Mouse (Mus musculus): ENCODE data around the gene Fam189a1. TPM values are rescaled to one million over a fixed set of nuclear protein-coding genes. Genes with fewer than 3 reads are reported as not detected.

Fam189a1 gene
- total and polyA plus RNA-seq, 3 experiments, result not detected

- no peaks in the 10 kb centered on the region for H3K27me3 ChIP-seq (ENCODE audit: control insufficient read depth in 1 of 2, insufficient read depth in 2 of 2, low read length in 2 of 2)
- no peaks in the 10 kb centered on the region for H3K4me1 ChIP-seq (ENCODE audit: control insufficient read depth in 1 of 2, insufficient read depth in 2 of 2, low read length in 2 of 2)
- no peak overlapping the region for H3K9ac ChIP-seq (ENCODE audit: control insufficient read depth, low read depth, low read length, poor library complexity, severe bottlenecking)
- no peak overlapping the region for H3K4me3 ChIP-seq (ENCODE audit: control insufficient read depth in 1 of 2, insufficient read depth in 1 of 2, low read depth in 2 of 2, low read length in 2 of 2)
- no peak for DNase-seq (ENCODE audit: low read depth, low spot score)
- TF ChIP-seq UBTF (IDR thresholded peaks at IDR 0.05; ENCODE audit: borderline replicate concordance, insufficient read depth, low read depth, low read length) (no peak), RCOR1 (IDR thresholded peaks at IDR 0.05; ENCODE audit: low read depth, low read length) (no peak), ETS1 (IDR thresholded peaks at IDR 0.05; ENCODE audit: low read depth, low read length) (no peak), MEF2A (IDR thresholded peaks at IDR 0.05; ENCODE audit: extremely low read depth, insufficient replicate concordance, low read depth, low read length, poor library complexity, severe bottlenecking) (no peak), USF1 (IDR thresholded peaks at IDR 0.05; ENCODE audit: low read depth, low read length) (no peak), POLR2AphosphoS2 (IDR thresholded peaks at IDR 0.05; ENCODE audit: low read length) (no peak), MAFK (IDR thresholded peaks at IDR 0.05; ENCODE audit: borderline replicate concordance, low read depth, low read length) (no peak)
- H3K79me2 ChIP-seq (ENCODE audit: control insufficient read depth, insufficient read depth, low read length, poor library complexity), result no peaks in the 10 kb centered on the region
- no peak overlapping the region for H3K27ac ChIP-seq (ENCODE audit: control insufficient read depth, low read depth, low read length)
- no peaks in the 10 kb centered on the region for H3K36me3 ChIP-seq (ENCODE audit: control insufficient read depth in 1 of 2, insufficient read depth in 2 of 2, low read length in 2 of 2)
- H3K9me3 ChIP-seq (replicated peaks; ENCODE audit: insufficient read depth, low read length), result no peaks in the 10 kb centered on the region
Observed at GRCm38 (mm10) chr7:65115366-65115765, 41.0 kb downstream of the Fam189a1 start.

GRCm38 (mm10) chr7:65111664-65112063 is 44.7 kb downstream of the Fam189a1 start:
- no peak for TF ChIP-seq GATA1 (IDR thresholded peaks at IDR 0.05; ENCODE audit: low read depth, low read length)
- no peak for TF ChIP-seq JUND (IDR thresholded peaks at IDR 0.05; ENCODE audit: low read depth, low read length)
- TF ChIP-seq MXI1 (IDR thresholded peaks at IDR 0.05; ENCODE audit: low read depth, low read length), result no peak
- TF ChIP-seq TBP (IDR thresholded peaks at IDR 0.05; ENCODE audit: low read depth, low read length), result no peak
- no peak for TF ChIP-seq MEF2A (IDR thresholded peaks at IDR 0.05; ENCODE audit: extremely low read depth, insufficient replicate concordance, low read depth, low read length, poor library complexity, severe bottlenecking)
- TF ChIP-seq ETS1 (IDR thresholded peaks at IDR 0.05; ENCODE audit: low read depth, low read length), result no peak
- TF ChIP-seq MYC (IDR thresholded peaks at IDR 0.05; ENCODE audit: low read depth, low read length), result no peak
- no peak for TF ChIP-seq POLR2AphosphoS5 (IDR thresholded peaks at IDR 0.05; ENCODE audit: borderline replicate concordance, low read depth, low read length)
- TF ChIP-seq UBTF (IDR thresholded peaks at IDR 0.05; ENCODE audit: borderline replicate concordance, insufficient read depth, low read depth, low read length), result no peak
- TF ChIP-seq USF2 (IDR thresholded peaks at IDR 0.05; ENCODE audit: borderline replicate concordance in 1 of 2, insufficient read depth in 1 of 2, low read depth in 1 of 2, low read length in 2 of 2), result no peak
- Histone ChIP-seq H3K4me3 (ENCODE audit: control insufficient read depth in 1 of 2, insufficient read depth in 1 of 2, low read depth in 2 of 2, low read length in 2 of 2) (no peak overlapping the region), H3K36me3 (ENCODE audit: control insufficient read depth in 1 of 2, insufficient read depth in 2 of 2, low read length in 2 of 2) (no peaks in the 10 kb centered on the region), H3K27ac (ENCODE audit: control insufficient read depth, low read depth, low read length) (no peak overlapping the region), H3K4me1 (ENCODE audit: control insufficient read depth in 1 of 2, insufficient read depth in 2 of 2, low read length in 2 of 2) (no peaks in the 10 kb centered on the region), H3K27me3 (ENCODE audit: control insufficient read depth in 1 of 2, insufficient read depth in 2 of 2, low read length in 2 of 2) (no peaks in the 10 kb centered on the region), H3K79me2 (ENCODE audit: control insufficient read depth, insufficient read depth, low read length, poor library complexity) (no peaks in the 10 kb centered on the region), H3K9ac (ENCODE audit: control insufficient read depth, low read depth, low read length, poor library complexity, severe bottlenecking) (no peak overlapping the region), H3K9me3 (replicated peaks; ENCODE audit: insufficient read depth, low read length) (no peaks in the 10 kb centered on the region)
- no peak for DNase-seq (ENCODE audit: low read depth, low spot score)
